ENCODE assay signal across 15 mouse cellular contexts in the genomic region with DNA sequence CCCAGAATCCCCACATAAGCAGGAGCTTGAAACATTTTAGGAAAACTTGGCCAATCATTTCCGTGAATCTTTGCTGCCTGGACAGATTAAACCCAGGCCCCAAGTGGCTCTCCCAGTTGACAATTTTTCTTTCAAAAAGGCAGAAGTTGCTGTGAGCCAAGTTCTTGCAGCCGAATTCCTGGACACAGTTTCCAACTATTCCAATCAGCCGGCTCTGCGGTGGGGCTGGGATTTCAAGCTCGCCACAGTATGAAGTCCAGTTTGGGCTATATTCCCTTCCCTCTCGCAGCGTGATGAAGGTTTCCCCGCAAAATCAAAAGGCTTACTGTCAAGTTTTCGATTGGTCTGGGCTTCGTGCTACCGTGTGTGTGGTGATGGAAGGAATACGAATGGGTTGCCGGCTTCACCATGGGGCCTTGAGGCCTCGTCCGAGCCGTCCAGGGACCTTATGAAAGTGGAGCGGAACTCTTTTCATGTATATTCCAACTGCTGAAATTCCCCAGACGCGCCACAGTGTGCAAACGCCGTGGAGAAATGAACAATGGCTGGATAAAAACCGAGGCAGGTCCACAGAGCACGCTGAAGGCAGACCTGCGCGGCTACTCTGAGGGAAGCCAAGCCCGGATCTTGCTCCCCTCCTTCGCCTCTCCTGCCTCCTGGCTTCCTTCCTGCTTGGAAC.
DNase-seq lines count a peak whose midpoint lies in the region; ATAC-seq and TF ChIP-seq lines count a peak whose summit lies in the region.
"Had no signal": no experiment of that assay in that cellular context is flagged by ENCODE, and none has a peak within 500 bp of the region (broad histone marks: within the 10 kb centered on the region; RNA-seq: fewer than 3 reads in every experiment).

No protein-coding gene starts in this region.

- WGBS in lung, embryonic 14.5 days, result 68% methylated on average over 27 of the region's 27 CpGs
- WGBS in forebrain, embryonic 11.5 days, result 67% methylated on average over 27 of the region's 27 CpGs
- WGBS in limb, embryonic 15.5 days, result 49% methylated on average over 27 of the region's 27 CpGs

- H3K27ac ChIP-seq in lung, embryonic 14.5 days (ENCODE audit: low read depth), result no peak overlapping the region
- H3K27ac ChIP-seq in forebrain, embryonic 11.5 days (ENCODE audit: low read depth, low read length), result no peak overlapping the region
- H3K27ac ChIP-seq in limb, embryonic 15.5 days, result peak overlapping the region; percentile 79

- DNase-seq in lung, embryonic 14.5 days, result peak; percentile 44
- no peak for DNase-seq in lung, adult 18-20 months
- DNase-seq in forebrain, embryonic 11.5 days (ENCODE audit: low spot score), result no peak
- DNase-seq in ovary, postnatal 10 days (ENCODE audit: low spot score), result no peak
- no peak for DNase-seq in cerebellum, postnatal 25 days
- no peak for DNase-seq in cerebellum, adult 9-10 months
- DNase-seq: cerebellum, postnatal 36 days; gastrocnemius, postnatal 36 days; kidney, adult 18-20 months; layer of hippocampus, postnatal 36 days; right cerebral cortex, postnatal 25 days; thymus, postnatal 4 days had no signal

- H3K9ac ChIP-seq in lung, embryonic 14.5 days, result no peak overlapping the region; the same call in 1 of the 2 replicates
- peak overlapping the region; percentile 1; the same call in 1 of the 2 replicates for H3K9ac ChIP-seq in forebrain, embryonic 11.5 days (ENCODE audit: low read length)
- no peak overlapping the region for H3K9ac ChIP-seq in limb, embryonic 15.5 days

- TF ChIP-seq CTCF in lung, embryonic 14.5 days (IDR thresholded peaks at IDR 0.05; ENCODE audit: low read depth), result no peak

- H3K4me1 ChIP-seq in lung, embryonic 14.5 days (ENCODE audit: insufficient read depth), result peaks cover 6% of the 10 kb centered on the region; the same call in 1 of the 2 replicates
- peaks cover 17% of the 10 kb centered on the region for H3K4me1 ChIP-seq in forebrain, embryonic 11.5 days (replicated peaks; ENCODE audit: control insufficient read depth, insufficient read depth, low read length)
- H3K4me1 ChIP-seq in limb, embryonic 15.5 days, result peaks cover 77% of the 10 kb centered on the region

- no peak for ATAC-seq in lung, embryonic 14.5 days (ENCODE audit: insufficient read depth)
- ATAC-seq in forebrain, embryonic 11.5 days (replicated peaks; ENCODE audit: low FRiP score), result no peak
- no peak for ATAC-seq in limb, embryonic 15.5 days (ENCODE audit: insufficient number of reproducible peaks, low FRiP score, low TSS enrichment, low read depth)

- no peak overlapping the region for H3K4me3 ChIP-seq in lung, embryonic 14.5 days (ENCODE audit: low read depth, low read length)
- H3K4me3 ChIP-seq in forebrain, embryonic 11.5 days (ENCODE audit: low read depth, low read length), result no peak overlapping the region
- no peak overlapping the region for H3K4me3 ChIP-seq in limb, embryonic 15.5 days
- H3K4me3 ChIP-seq: myocyte had no signal

- H3K36me3 ChIP-seq in lung, embryonic 14.5 days (ENCODE audit: insufficient read depth), result no peaks in the 10 kb centered on the region
- no peaks in the 10 kb centered on the region for H3K36me3 ChIP-seq in forebrain, embryonic 11.5 days (ENCODE audit: control insufficient read depth, insufficient read depth, low read length)
- no peaks in the 10 kb centered on the region for H3K36me3 ChIP-seq in limb, embryonic 15.5 days
- H3K36me3 ChIP-seq: G1E had no signal

- H3K9me3 ChIP-seq in lung, embryonic 14.5 days (ENCODE audit: low read depth, low read length), result no peaks in the 10 kb centered on the region
- no peaks in the 10 kb centered on the region for H3K9me3 ChIP-seq in forebrain, embryonic 11.5 days (ENCODE audit: control insufficient read depth, low read length)
- no peaks in the 10 kb centered on the region for H3K9me3 ChIP-seq in limb, embryonic 15.5 days

- H3K4me2 ChIP-seq in lung, embryonic 14.5 days, result no peak overlapping the region
- no peak overlapping the region for H3K4me2 ChIP-seq in forebrain, embryonic 11.5 days (ENCODE audit: low read depth, low read length, severe bottlenecking)
- H3K4me2 ChIP-seq in limb, embryonic 15.5 days, result no peak overlapping the region

- no peaks in the 10 kb centered on the region for H3K27me3 ChIP-seq in lung, embryonic 14.5 days (ENCODE audit: insufficient read depth, low read length)
- H3K27me3 ChIP-seq in forebrain, embryonic 11.5 days (ENCODE audit: control insufficient read depth, insufficient read depth, low read length), result no peaks in the 10 kb centered on the region
- no peaks in the 10 kb centered on the region for H3K27me3 ChIP-seq in limb, embryonic 15.5 days
